Mouse (Mus musculus) gastrocnemius, adult 2 months (tissue): ENCODE data around the gene Fam3c. TPM values are rescaled to one million over a fixed set of nuclear protein-coding genes. Genes with fewer than 3 reads are reported as not detected.
A peak's percentile ranks its signal among the peaks of the same experiment; 100 is the strongest.

ENCODE experiments used
- DNase-seq: peaks from one replicate; pipeline ENCODE4 v3.0.0; 2022
- H3K27ac ChIP-seq: fragments of 200-600 bp; 2 replicates; pipeline ENCODE4 v1.8.1; 2022; ENCODE audit warnings: mild to moderate bottlenecking
- H3K4me3 ChIP-seq: fragments of 200-600 bp; 2 replicates; pipeline ENCODE4 v1.8.1; 2022; ENCODE audit warnings: mild to moderate bottlenecking, moderate library complexity
- CTCF ChIP-seq: fragments of 200-600 bp; IDR thresholded peaks from 2 replicates; pipeline ENCODE4 v1.8.1; 2022; ENCODE audit warnings: antibody characterized with exemption, mild to moderate bottlenecking, moderate library complexity
- intact Hi-C: fragments of 180-260 bp; cut with DNase I; formaldehyde crosslinking; loops from one replicate; pipeline ENCODE4 v1.15.1; 2025
- total RNA-seq, 2 experiments: library from RNA; stranded (reverse); gene quantifications; 2 replicates each; pipeline ENCODE4 v1.2.3; 2021

The Fam3c gene
- total RNA-seq, 2 experiments from 2014 or later: 16.3 to 24.0 TPM

- intact Hi-C loops: no loop called here
- TF ChIP-seq CTCF: no peak
- DNase-seq: no peak
- Histone ChIP-seq H3K4me3 (no peak overlapping the region), H3K27ac (no peak overlapping the region)
These were observed 7.1 kb downstream of the Fam3c start for GRCm38 (mm10) chr6:22348975-22349374.

- DNase-seq: no peak
- no peak overlapping the region for H3K27ac ChIP-seq
- intact Hi-C loops: no loop called here
- no peak overlapping the region for H3K4me3 ChIP-seq
- TF ChIP-seq CTCF: no peak
These were observed 7.9 kb downstream of the Fam3c start for GRCm38 (mm10) chr6:22348130-22348529.

- H3K4me3 ChIP-seq: no peak overlapping the region
- no peak overlapping the region for H3K27ac ChIP-seq
- intact Hi-C loops: no loop called here
- TF ChIP-seq CTCF: no peak
- DNase-seq: no peak
These were observed 8.7 kb downstream of the Fam3c start for GRCm38 (mm10) chr6:22347132-22347902.

DNA sequence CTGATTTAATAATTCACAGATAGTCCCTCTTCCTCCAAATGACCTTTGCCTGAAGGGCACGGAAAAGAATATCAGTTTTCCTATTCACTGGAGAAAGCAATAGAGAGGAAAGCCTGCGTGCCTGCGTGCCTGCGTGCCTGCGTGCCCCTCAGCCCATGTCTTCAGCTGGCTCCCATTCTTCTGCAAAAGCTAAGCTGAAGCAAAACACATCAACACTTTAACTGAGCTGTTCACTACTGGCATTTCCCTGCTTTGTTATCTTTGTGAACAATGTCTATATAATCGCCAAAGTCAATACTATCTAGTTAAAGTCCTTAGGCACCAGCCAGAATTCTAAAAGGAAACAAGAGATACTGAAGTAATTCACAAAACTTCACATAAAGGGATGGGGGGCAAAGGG lies 11.6 kb downstream of the Fam3c start:
- Histone ChIP-seq H3K4me3 (peak overlapping the region; percentile 15; the same call in 1 of the 2 replicates), H3K27ac (peak overlapping the region; percentile 53)
- no peak for DNase-seq
- intact Hi-C loops: no loop called here
- TF ChIP-seq CTCF: no peak

DNA sequence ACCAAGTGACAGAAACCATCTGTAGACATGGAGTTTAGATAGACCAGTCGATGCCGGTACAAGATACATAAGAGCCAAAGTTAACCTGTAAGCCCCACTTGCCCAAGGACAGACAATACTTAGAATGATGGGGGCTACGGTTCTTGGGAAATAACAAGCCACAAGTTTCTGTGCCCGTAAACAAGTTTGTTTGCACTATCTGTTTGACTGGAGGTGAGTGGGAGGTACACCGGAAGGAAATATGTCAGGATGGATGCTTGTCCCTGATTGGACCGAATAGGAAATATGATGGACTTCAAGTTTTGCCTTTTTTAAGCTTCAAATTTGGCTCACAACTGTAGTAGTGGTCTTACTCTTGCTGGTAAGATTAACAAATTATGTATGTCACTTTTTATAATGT lies 12.3 kb downstream of the Fam3c start:
- TF ChIP-seq CTCF: no peak
- intact Hi-C loops: no loop called here
- no peak for DNase-seq
- Histone ChIP-seq H3K27ac (peak overlapping the region; percentile 53; the same call in 1 of the 2 replicates), H3K4me3 (no peak overlapping the region)

- H3K4me3 ChIP-seq: no peak overlapping the region
- intact Hi-C loops: no loop called here
- DNase-seq: no peak
- peak overlapping the region; percentile 53; the same call in 1 of the 2 replicates for H3K27ac ChIP-seq
- no peak for TF ChIP-seq CTCF
These were observed 12.8 kb downstream of the Fam3c start for GRCm38 (mm10) chr6:22343292-22343691.

DNA sequence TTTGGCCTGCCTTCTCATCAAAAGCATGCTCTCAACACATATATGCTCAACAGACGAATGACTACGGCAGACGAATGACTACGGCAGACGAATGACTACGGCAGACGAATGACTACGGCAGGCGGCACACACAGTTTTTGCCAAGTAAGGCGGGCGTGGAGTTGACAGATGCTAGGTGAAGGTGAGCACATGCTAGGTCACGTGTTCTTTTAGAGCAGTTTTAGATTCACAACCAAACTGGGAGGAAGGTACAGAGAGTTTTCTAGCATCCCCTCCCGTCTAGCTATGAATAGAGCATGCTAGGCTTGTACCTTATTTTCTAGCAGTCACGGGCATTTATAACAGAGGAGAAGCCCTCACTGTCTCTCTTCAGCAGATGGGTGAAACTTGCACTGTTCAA lies 15.3 kb downstream of the Fam3c start:
- H3K27ac ChIP-seq: peak overlapping the region; percentile 71
- TF ChIP-seq CTCF: no peak
- no peak overlapping the region for H3K4me3 ChIP-seq
- intact Hi-C loops: no loop called here
- no peak for DNase-seq

DNA sequence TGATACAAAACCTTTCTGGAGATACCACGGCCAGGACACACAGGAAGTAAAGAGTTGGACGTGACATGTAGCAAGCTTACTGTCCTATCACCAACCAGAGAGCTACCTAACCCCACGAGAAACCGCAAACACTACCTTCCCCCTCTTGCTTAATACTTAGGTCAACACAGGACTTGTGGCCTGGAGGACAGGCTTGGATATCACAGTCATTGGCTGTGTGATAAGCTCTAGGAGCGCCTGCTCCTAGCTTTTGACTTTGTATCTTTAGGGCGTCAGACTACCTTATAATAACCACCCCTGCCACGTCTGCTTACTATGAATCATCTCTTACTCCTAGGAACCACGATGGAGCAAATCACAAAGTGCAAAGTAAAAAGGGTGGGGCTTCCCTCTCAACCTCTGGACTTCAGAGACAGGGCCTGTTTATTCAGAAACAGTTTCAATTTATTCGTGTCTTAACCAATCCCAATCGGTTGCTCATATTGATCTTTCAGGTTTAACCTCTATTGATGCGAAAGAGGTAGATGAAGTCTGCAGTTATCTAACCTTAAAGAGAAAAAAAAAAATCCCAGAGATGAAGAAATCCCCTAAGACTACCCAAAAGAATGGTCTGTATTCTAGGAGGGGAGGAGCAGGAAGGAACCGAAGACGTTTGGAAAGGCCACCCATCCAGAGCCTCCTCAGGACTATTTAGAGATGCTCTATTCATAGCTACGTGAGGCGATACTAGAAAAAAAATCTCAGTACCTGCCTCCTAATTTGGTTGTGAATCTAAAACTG lies 16.1 kb downstream of the Fam3c start:
- Histone ChIP-seq H3K4me3 (no peak overlapping the region), H3K27ac (peak overlapping the region; percentile 70)
- no peak for DNase-seq
- no peak for TF ChIP-seq CTCF
- intact Hi-C loops: no loop called here

GRCm38 (mm10) chr6:22332548-22332947 lies 23.5 kb downstream of the Fam3c start:
- Histone ChIP-seq H3K4me3 (no peak overlapping the region), H3K27ac (no peak overlapping the region)
- DNase-seq: no peak
- intact Hi-C loops: no loop called here
- no peak for TF ChIP-seq CTCF

DNA sequence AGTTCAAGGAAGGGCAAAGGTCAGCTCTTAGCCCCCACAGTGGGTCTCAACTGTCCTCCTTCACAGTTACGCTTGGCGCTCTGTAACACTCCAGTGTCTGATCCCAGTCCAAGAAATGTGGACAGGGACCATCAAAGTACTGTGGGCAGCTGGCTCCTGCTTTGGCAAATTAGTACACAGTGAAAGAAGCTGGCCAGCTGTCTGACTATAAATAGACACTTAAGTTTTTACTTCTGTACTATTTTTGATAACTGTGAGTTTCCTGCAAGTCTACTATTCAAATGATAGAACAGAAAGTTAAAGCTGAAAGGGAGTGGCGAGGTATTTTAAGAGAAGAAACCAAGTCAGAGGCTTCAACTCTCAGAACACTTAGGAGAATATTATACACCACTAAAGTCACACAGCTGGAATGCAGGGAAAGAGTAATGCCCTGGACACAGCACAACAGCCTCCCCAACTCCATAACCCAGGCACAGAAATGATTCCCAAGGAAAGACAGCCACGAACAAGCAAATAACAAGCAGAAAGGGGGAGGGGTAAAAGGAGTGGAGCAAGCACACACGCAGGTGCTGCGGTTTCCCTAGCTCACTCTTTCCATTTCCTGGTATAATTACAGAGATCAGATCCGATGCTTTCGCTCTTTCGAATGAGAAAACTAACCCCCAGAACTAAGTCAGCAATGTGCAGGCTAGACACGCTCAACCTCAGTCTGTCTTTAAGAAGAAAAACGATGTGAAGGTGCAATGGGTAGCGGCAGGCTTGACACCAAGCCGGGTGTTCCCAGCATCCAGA lies 25.7 kb downstream of the Fam3c start:
- DNase-seq: no peak
- Histone ChIP-seq H3K27ac (peak overlapping the region; percentile 28; the same call in 1 of the 2 replicates), H3K4me3 (peak overlapping the region; percentile 32)
- intact Hi-C loops: no loop called here
- no peak for TF ChIP-seq CTCF

- no peak overlapping the region for H3K4me3 ChIP-seq
- no peak for TF ChIP-seq CTCF
- intact Hi-C loops: no loop called here
- no peak overlapping the region for H3K27ac ChIP-seq
- DNase-seq: no peak
These were observed 28.1 kb downstream of the Fam3c start for GRCm38 (mm10) chr6:22327931-22328330.

GRCm38 (mm10) chr6:22327091-22327490 lies 29.0 kb downstream of the Fam3c start:
- no peak overlapping the region for H3K4me3 ChIP-seq
- TF ChIP-seq CTCF: no peak
- no peak overlapping the region for H3K27ac ChIP-seq
- DNase-seq: no peak
- intact Hi-C loops: no loop called here

DNA sequence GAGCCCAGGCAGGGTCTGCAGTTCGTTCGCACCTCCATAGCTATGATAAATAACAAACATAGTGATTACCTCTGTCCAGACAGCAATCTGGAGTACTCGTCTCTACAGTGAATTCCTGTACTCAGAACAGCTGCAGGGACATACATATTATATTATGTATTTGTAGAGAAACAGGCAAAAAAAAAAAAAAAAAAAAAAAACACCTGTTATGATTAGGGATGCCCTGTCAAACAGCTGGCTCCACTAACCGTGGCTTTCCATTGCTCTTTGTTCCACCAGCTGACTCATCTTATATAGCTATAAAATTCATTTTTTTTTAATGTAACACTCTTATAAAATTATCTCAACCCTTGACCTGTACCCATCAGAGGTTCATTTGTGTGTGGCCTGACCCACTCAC lies 29.8 kb downstream of the Fam3c start:
- TF ChIP-seq CTCF: no peak
- intact Hi-C loops: no loop called here

More for the DNA sequence above, 29.8 kb downstream of the Fam3c start:
- Histone ChIP-seq H3K27ac (no peak overlapping the region), H3K4me3 (no peak overlapping the region)
- no peak for DNase-seq
